Mouse (Mus musculus): ENCODE measurements around the gene Slc9a9. TPM values are rescaled to one million over a fixed set of nuclear protein-coding genes. Genes with fewer than 3 reads are reported as not detected.

The Slc9a9 gene
- polyA plus RNA-seq, 1 experiment, result 6.5 TPM

DNA sequence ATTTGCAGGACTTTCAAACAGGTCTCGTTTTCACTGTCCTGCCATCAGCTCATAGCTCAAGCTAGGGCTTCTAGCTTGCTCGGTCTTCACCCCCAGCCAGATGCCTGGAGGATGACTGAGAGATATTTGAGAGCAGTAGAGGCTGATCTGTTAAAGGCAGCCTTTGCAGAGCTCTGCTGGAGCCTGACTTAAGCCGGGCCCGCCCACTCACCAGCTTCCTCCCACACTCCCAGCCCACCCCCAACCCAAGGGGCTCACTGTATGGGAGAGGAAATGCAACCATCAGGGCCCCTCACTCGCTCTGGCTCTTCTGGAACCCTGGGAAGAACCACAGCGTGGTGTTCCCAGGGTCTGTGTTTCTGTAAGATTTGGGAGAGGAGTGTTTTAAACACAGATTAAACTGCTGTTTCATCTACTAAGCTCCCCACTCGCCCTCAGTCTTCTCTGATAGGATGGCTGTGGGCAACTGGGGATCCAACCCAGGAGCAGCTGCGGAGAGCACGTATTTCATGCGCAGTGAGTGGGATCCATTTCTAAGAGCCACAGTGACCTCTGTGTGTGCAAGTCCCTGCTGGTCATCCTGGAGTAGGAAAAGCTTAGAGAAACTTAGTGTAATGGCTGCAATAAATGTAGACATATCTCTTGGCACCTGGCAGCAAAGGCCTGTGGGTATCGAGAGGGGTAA, 451.6 kb downstream of the Slc9a9 start:
- Histone ChIP-seq H3K4me1 (ENCODE audit: control insufficient read depth, insufficient read depth, low read length) (no peaks in the 10 kb centered on the region), H3K4me3 (replicated peaks; ENCODE audit: control insufficient read depth, low read depth, low read length) (no peak overlapping the region), H3K27ac (ENCODE audit: control insufficient read depth, insufficient read depth, low read depth, low read length, poor library complexity) (no peak overlapping the region)
- TF ChIP-seq CTCF (IDR thresholded peaks at IDR 0.05; ENCODE audit: control insufficient read depth, insufficient read depth, low read length), result no peak
- no peak for TF ChIP-seq POLR2A (IDR thresholded peaks at IDR 0.05; ENCODE audit: borderline replicate concordance, control insufficient read depth, low read depth, low read length)
- 28% methylated on average over 11 of the region's 11 CpGs for WGBS

DNA sequence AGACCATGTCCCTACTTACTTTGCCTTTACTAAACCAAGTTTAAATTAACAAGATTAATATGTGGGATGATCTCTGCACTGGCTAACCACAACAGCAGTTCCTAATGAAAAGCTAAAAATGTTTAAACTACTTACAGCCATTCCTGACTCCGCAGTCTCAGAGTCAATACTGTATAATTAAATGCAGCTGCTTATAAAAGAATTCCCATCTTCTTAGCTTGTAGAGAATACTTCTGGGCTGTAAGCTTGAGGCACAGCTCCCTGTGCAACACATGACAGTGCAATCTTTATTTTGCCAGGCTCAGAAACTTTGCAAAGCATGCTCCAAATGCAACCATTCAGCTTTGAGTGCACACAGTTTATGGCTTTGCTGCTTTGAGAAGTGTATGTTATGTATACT, 456.0 kb downstream of the Slc9a9 start:
- Histone ChIP-seq H3K4me1 (ENCODE audit: control insufficient read depth, insufficient read depth, low read length) (no peaks in the 10 kb centered on the region), H3K27ac (ENCODE audit: control insufficient read depth, insufficient read depth, low read depth, low read length, poor library complexity) (no peak overlapping the region), H3K4me3 (replicated peaks; ENCODE audit: control insufficient read depth, low read depth, low read length) (no peak overlapping the region)
- WGBS, result 80% methylated on average over 1 of the region's 1 CpGs
- TF ChIP-seq POLR2A (IDR thresholded peaks at IDR 0.05; ENCODE audit: borderline replicate concordance, control insufficient read depth, low read depth, low read length) (no peak), CTCF (IDR thresholded peaks at IDR 0.05; ENCODE audit: control insufficient read depth, insufficient read depth, low read length) (no peak)

DNA sequence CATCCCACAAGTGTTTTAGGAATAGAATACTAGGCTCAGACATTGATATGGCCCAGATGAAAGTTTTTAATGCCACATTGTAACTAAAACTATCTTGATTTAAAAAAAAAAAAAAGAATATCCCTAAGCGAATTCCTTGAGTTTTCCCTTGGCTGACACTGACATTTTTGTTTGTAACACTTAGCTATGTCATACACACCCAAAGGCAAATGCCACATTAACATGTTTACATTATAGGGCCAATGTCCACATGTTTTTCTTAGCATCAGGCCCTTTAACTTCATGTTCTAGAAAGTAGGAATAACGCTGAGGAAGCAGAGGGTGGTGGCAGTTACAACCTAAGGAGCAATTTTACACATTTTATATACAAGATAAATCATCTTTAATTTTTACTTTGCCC, 458.1 kb downstream of the Slc9a9 start:
- TF ChIP-seq CTCF (IDR thresholded peaks at IDR 0.05; ENCODE audit: control insufficient read depth, insufficient read depth, low read length) (no peak), POLR2A (IDR thresholded peaks at IDR 0.05; ENCODE audit: borderline replicate concordance, control insufficient read depth, low read depth, low read length) (no peak)

DNA sequence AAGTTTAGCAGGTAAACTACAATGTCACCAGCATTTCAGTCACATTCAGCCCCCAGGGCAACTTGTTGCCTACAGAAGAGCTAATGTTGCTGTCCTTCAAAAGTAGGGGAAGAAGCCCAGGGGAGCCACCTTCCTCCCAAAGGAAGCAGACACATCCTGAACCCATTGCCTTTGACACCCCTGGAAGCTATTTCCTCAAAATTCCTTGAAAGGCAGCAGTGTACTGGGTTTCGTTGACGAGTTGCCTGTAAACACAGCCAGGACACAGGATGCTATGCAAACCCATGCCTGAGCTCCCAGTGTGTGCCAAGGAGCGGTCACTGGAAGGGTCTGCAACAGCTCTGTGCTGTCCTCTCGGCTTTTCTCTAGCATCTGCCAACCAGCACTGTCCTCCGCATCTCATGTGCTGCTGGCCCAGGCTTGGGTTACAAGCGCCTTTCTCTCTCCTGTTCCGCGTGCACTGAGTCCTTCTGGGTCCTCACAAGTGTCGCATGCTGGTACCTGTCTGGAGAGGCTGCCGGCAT, 479.6 kb downstream of the Slc9a9 start:
- WGBS, result 85% methylated on average over 10 of the region's 10 CpGs
- TF ChIP-seq CTCF (IDR thresholded peaks at IDR 0.05; ENCODE audit: control insufficient read depth, insufficient read depth, low read length), result no peak
- TF ChIP-seq POLR2A (IDR thresholded peaks at IDR 0.05; ENCODE audit: borderline replicate concordance, control insufficient read depth, low read depth, low read length), result no peak
- Histone ChIP-seq H3K27ac (ENCODE audit: control insufficient read depth, insufficient read depth, low read depth, low read length, poor library complexity) (no peak overlapping the region; the same call in 1 of the 2 replicates), H3K4me3 (replicated peaks; ENCODE audit: control insufficient read depth, low read depth, low read length) (no peak overlapping the region), H3K4me1 (ENCODE audit: control insufficient read depth, insufficient read depth, low read length) (no peaks in the 10 kb centered on the region)

More for the DNA sequence above, 458.1 kb downstream of the Slc9a9 start:
- Histone ChIP-seq H3K4me1 (ENCODE audit: control insufficient read depth, insufficient read depth, low read length) (no peaks in the 10 kb centered on the region), H3K27ac (ENCODE audit: control insufficient read depth, insufficient read depth, low read depth, low read length, poor library complexity) (no peak overlapping the region), H3K4me3 (replicated peaks; ENCODE audit: control insufficient read depth, low read depth, low read length) (no peak overlapping the region)
- 78% methylated on average over 2 of the region's 2 CpGs for WGBS

- no peaks in the 10 kb centered on the region for H3K4me1 ChIP-seq (ENCODE audit: control insufficient read depth, insufficient read depth, low read length)
- no peak overlapping the region for H3K27ac ChIP-seq (ENCODE audit: control insufficient read depth, insufficient read depth, low read depth, low read length, poor library complexity)
- TF ChIP-seq POLR2A (IDR thresholded peaks at IDR 0.05; ENCODE audit: borderline replicate concordance, control insufficient read depth, low read depth, low read length), result no peak
- no peak for TF ChIP-seq CTCF (IDR thresholded peaks at IDR 0.05; ENCODE audit: control insufficient read depth, insufficient read depth, low read length)
- no peak overlapping the region for H3K4me3 ChIP-seq (replicated peaks; ENCODE audit: control insufficient read depth, low read depth, low read length)
- WGBS, result 71% methylated on average over 3 of the region's 3 CpGs
Measured at GRCm38 (mm10) chr9:95150096-95150495, 480.4 kb downstream of the Slc9a9 start.

DNA sequence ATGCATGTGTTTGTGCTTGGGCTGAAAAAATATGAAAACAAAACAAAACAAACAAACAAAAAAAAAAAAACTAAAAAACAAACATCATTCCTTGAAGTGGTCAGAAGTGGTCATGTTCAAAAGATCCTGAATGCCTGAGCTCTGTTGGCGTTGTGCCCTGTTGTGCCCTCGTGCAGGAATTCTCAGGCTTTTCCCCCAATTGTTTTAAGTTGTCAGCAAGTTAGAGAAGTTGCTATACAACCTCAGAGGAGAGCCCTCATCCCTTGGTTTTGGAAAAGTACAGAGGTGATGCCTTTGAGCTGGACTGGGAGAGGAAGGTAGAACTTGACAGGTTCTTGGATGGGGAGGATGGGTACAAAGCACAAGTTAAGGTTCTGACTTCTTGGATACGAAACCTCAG, 480.9 kb downstream of the Slc9a9 start:
- Histone ChIP-seq H3K4me1 (ENCODE audit: control insufficient read depth, insufficient read depth, low read length) (no peaks in the 10 kb centered on the region), H3K27ac (ENCODE audit: control insufficient read depth, insufficient read depth, low read depth, low read length, poor library complexity) (no peak overlapping the region), H3K4me3 (replicated peaks; ENCODE audit: control insufficient read depth, low read depth, low read length) (no peak overlapping the region)
- TF ChIP-seq CTCF (IDR thresholded peaks at IDR 0.05; ENCODE audit: control insufficient read depth, insufficient read depth, low read length), result no peak
- no peak for TF ChIP-seq POLR2A (IDR thresholded peaks at IDR 0.05; ENCODE audit: borderline replicate concordance, control insufficient read depth, low read depth, low read length)
- WGBS, result 72% methylated on average over 3 of the region's 3 CpGs

GRCm38 (mm10) chr9:95150998-95151397, 481.3 kb downstream of the Slc9a9 start:
- TF ChIP-seq POLR2A (IDR thresholded peaks at IDR 0.05; ENCODE audit: borderline replicate concordance, control insufficient read depth, low read depth, low read length) (no peak), CTCF (IDR thresholded peaks at IDR 0.05; ENCODE audit: control insufficient read depth, insufficient read depth, low read length) (no peak)
- Histone ChIP-seq H3K4me3 (replicated peaks; ENCODE audit: control insufficient read depth, low read depth, low read length) (no peak overlapping the region), H3K4me1 (ENCODE audit: control insufficient read depth, insufficient read depth, low read length) (no peaks in the 10 kb centered on the region), H3K27ac (ENCODE audit: control insufficient read depth, insufficient read depth, low read depth, low read length, poor library complexity) (no peak overlapping the region)
- 76% methylated on average over 4 of the region's 4 CpGs for WGBS

DNA sequence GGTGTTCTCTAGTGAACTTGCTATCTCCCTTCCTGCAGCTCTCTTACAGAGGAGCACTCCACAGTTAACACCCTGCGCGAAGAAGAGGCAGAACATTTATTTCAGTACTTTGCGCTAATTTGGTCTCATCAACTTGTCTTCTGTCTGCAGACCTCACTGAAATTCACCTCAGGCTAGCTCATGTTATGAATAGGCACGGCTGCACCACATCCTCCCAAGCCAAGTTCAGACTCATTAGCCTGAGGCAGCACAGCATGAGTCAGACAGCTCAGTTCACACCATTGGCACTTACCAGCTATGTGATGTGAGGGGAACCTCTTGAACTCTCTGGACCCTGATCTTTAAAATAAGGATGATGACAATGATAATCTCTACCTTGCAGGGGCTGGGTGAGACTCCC, 482.0 kb downstream of the Slc9a9 start:
- TF ChIP-seq POLR2A (IDR thresholded peaks at IDR 0.05; ENCODE audit: borderline replicate concordance, control insufficient read depth, low read depth, low read length) (no peak), CTCF (IDR thresholded peaks at IDR 0.05; ENCODE audit: control insufficient read depth, insufficient read depth, low read length) (no peak)
- WGBS, result 77% methylated on average over 4 of the region's 4 CpGs

More for the DNA sequence above, 482.0 kb downstream of the Slc9a9 start:
- Histone ChIP-seq H3K4me1 (ENCODE audit: control insufficient read depth, insufficient read depth, low read length) (no peaks in the 10 kb centered on the region), H3K4me3 (replicated peaks; ENCODE audit: control insufficient read depth, low read depth, low read length) (no peak overlapping the region), H3K27ac (ENCODE audit: control insufficient read depth, insufficient read depth, low read depth, low read length, poor library complexity) (no peak overlapping the region)

All from bone marrow, adult 2 months (tissue).